Mouse (Mus musculus) lung, adult 2 months (tissue): ENCODE results near the gene Car10.

ENCODE experiments used
- CTCF ChIP-seq: fragments of 200-500 bp; IDR thresholded peaks from 2 replicates; pipeline ENCODE4 v1.5.1; 2011; ENCODE audit warnings: mild to moderate bottlenecking, low read length, control low read depth; ENCODE audit not compliant: insufficient read depth
- POLR2A ChIP-seq: fragments of 200-500 bp; IDR thresholded peaks from 2 replicates; pipeline ENCODE4 v1.6.1; 2011; ENCODE audit warnings: low read depth, mild to moderate bottlenecking, control low read depth, low read length, borderline replicate concordance; ENCODE audit errors: extremely low read depth

- TF ChIP-seq POLR2A = no peak
- TF ChIP-seq CTCF = no peak
These were observed 90.8 kb downstream of the Car10 start for GRCm38 (mm10) chr11:93188621-93189020.
